Mouse (Mus musculus) lung, embryonic 16.5 days (tissue): ENCODE measurements at regions not wholly inside any gene's neighbourhood (a gene's known extent, or its start where the extent isn't known, plus 50 kb on each side); places are given as distances from the start of the nearest gene placed in this dataset.

Experiments
- ATAC-seq: fragments of 200-750 bp; cut with Nextera tagmentation; 2 replicates; pipeline ENCODE4 v1.8.0; 2017; ENCODE audit warnings: low read depth, mild to moderate bottlenecking, moderate library complexity
- H3K27ac ChIP-seq: fragments of 300-500 bp; sonication (generic); 2 replicates; pipeline ENCODE4 v1.5.1; 2014; ENCODE audit warnings: mild to moderate bottlenecking, control low read depth, low read length
- H3K27me3 ChIP-seq: fragments of 300-500 bp; sonication (generic); 2 replicates; pipeline ENCODE4 v1.6.1; 2014; ENCODE audit warnings: low read depth, low read length, mixed read lengths; ENCODE audit not compliant: control insufficient read depth, insufficient read depth
- H3K36me3 ChIP-seq: fragments of 300-500 bp; sonication (generic); 2 replicates; pipeline ENCODE4 v1.6.1; 2014; ENCODE audit warnings: low read length; ENCODE audit not compliant: control insufficient read depth, insufficient read depth
- H3K4me1 ChIP-seq: fragments of 300-500 bp; sonication (generic); replicated peaks from 2 replicates; pipeline ENCODE4 v1.6.1; 2014; ENCODE audit warnings: low read length, mixed read lengths; ENCODE audit not compliant: control insufficient read depth, insufficient read depth
- H3K4me2 ChIP-seq: fragments of 300-500 bp; sonication (generic); 2 replicates; pipeline ENCODE4 v1.6.1; 2014; ENCODE audit warnings: low read depth, low read length, control low read depth
- H3K4me3 ChIP-seq: fragments of 300-500 bp; sonication (generic); 2 replicates; pipeline ENCODE4 v1.5.1; 2014; ENCODE audit warnings: mild to moderate bottlenecking, low read length, control low read depth
- H3K9ac ChIP-seq: fragments of 300-500 bp; sonication (generic); 2 replicates; pipeline ENCODE4 v1.6.1; 2014; ENCODE audit warnings: low read length, control low read depth
- H3K9me3 ChIP-seq: fragments of 300-500 bp; sonication (generic); 2 replicates; pipeline ENCODE4 v1.6.1; 2016; ENCODE audit warnings: low read length; ENCODE audit not compliant: control insufficient read depth
- WGBS: fragments of 180-500 bp; shearing (Covaris S2); extraction: QIAGEN DNeasy Blood & Tissue Kit; methylation state at CpG from one replicate; pipeline ENCODE4 v1.1.7; 2014; 5-methylcytosine and 5-hydroxymethylcytosine counted together

- no peak overlapping the region for H3K4me3 ChIP-seq
- H3K4me1 ChIP-seq = no peaks in the 10 kb centered on the region
- no peak overlapping the region for H3K9ac ChIP-seq
- H3K9me3 ChIP-seq = no peaks in the 10 kb centered on the region; the same call in 1 of the 2 replicates
- 41% methylated on average over 7 of the region's 7 CpGs for WGBS
- H3K36me3 ChIP-seq = no peaks in the 10 kb centered on the region
- H3K27ac ChIP-seq = no peak overlapping the region
- H3K4me2 ChIP-seq = no peak overlapping the region
- no peak for ATAC-seq
- no peaks in the 10 kb centered on the region for H3K27me3 ChIP-seq
Observed at GRCm38 (mm10) chr5:106082891-106083290, 206.5 kb downstream of the Zfp326 start.

GRCm38 (mm10) chr5:106067124-106067551 lies 190.8 kb downstream of the Zfp326 start:
- Histone ChIP-seq H3K27me3 (no peaks in the 10 kb centered on the region), H3K36me3 (no peaks in the 10 kb centered on the region), H3K4me3 (no peak overlapping the region), H3K9ac (no peak overlapping the region), H3K27ac (no peak overlapping the region), H3K4me2 (no peak overlapping the region), H3K4me1 (no peaks in the 10 kb centered on the region), H3K9me3 (peaks cover 5% of the 10 kb centered on the region; the same call in 1 of the 2 replicates)
- ATAC-seq = no peak
- 82% methylated on average over 9 of the region's 9 CpGs for WGBS

- H3K27me3 ChIP-seq = no peaks in the 10 kb centered on the region
- H3K9me3 ChIP-seq = peaks cover 5% of the 10 kb centered on the region; the same call in 1 of the 2 replicates
- ATAC-seq = no peak
- H3K4me2 ChIP-seq = no peak overlapping the region
- no peaks in the 10 kb centered on the region for H3K4me1 ChIP-seq
- no peak overlapping the region for H3K4me3 ChIP-seq
- H3K27ac ChIP-seq = no peak overlapping the region
- no peak overlapping the region for H3K9ac ChIP-seq
- H3K36me3 ChIP-seq = no peaks in the 10 kb centered on the region
Observed at GRCm38 (mm10) chr5:106066706-106067105, 190.3 kb downstream of the Zfp326 start.

GRCm38 (mm10) chr5:106064366-106064765 lies 188.0 kb downstream of the Zfp326 start:
- Histone ChIP-seq H3K9ac (no peak overlapping the region), H3K4me2 (no peak overlapping the region), H3K36me3 (no peaks in the 10 kb centered on the region), H3K27me3 (no peaks in the 10 kb centered on the region), H3K4me1 (no peaks in the 10 kb centered on the region), H3K4me3 (no peak overlapping the region), H3K27ac (no peak overlapping the region), H3K9me3 (peaks cover 5% of the 10 kb centered on the region; the same call in 1 of the 2 replicates)
- no peak for ATAC-seq
- 81% methylated on average over 7 of the region's 7 CpGs for WGBS

- 82% methylated on average over 6 of the region's 6 CpGs for WGBS
- H3K9me3 ChIP-seq = peaks cover 5% of the 10 kb centered on the region; the same call in 1 of the 2 replicates
- H3K9ac ChIP-seq = no peak overlapping the region
- no peaks in the 10 kb centered on the region for H3K36me3 ChIP-seq
- no peak overlapping the region for H3K4me3 ChIP-seq
- no peaks in the 10 kb centered on the region for H3K4me1 ChIP-seq
- ATAC-seq = no peak
- H3K27me3 ChIP-seq = no peaks in the 10 kb centered on the region
- H3K27ac ChIP-seq = no peak overlapping the region
- H3K4me2 ChIP-seq = no peak overlapping the region
Observed at GRCm38 (mm10) chr5:106062926-106063325, 186.6 kb downstream of the Zfp326 start.

GRCm38 (mm10) chr5:106056631-106057030 lies 180.3 kb downstream of the Zfp326 start:
- Histone ChIP-seq H3K4me2 (no peak overlapping the region), H3K9me3 (no peaks in the 10 kb centered on the region), H3K9ac (no peak overlapping the region), H3K36me3 (no peaks in the 10 kb centered on the region), H3K4me1 (no peaks in the 10 kb centered on the region), H3K4me3 (no peak overlapping the region), H3K27ac (no peak overlapping the region), H3K27me3 (no peaks in the 10 kb centered on the region)
- no peak for ATAC-seq
- 5% methylated on average over 9 of the region's 9 CpGs for WGBS

- Histone ChIP-seq H3K9me3 (no peaks in the 10 kb centered on the region), H3K27ac (no peak overlapping the region), H3K4me3 (no peak overlapping the region), H3K4me1 (no peaks in the 10 kb centered on the region), H3K36me3 (no peaks in the 10 kb centered on the region), H3K4me2 (no peak overlapping the region), H3K27me3 (no peaks in the 10 kb centered on the region), H3K9ac (no peak overlapping the region)
- no peak for ATAC-seq
- WGBS = 32% methylated on average over 8 of the region's 8 CpGs
Observed at GRCm38 (mm10) chr5:106055221-106055620, 178.9 kb downstream of the Zfp326 start.

GRCm38 (mm10) chr5:106051026-106051425 lies 174.7 kb downstream of the Zfp326 start:
- H3K9ac ChIP-seq = no peak overlapping the region
- H3K4me1 ChIP-seq = no peaks in the 10 kb centered on the region
- no peak overlapping the region for H3K27ac ChIP-seq
- WGBS = 81% methylated on average over 8 of the region's 8 CpGs
- H3K9me3 ChIP-seq = no peaks in the 10 kb centered on the region
- no peak overlapping the region for H3K4me2 ChIP-seq
- H3K4me3 ChIP-seq = no peak overlapping the region
- ATAC-seq = no peak
- no peaks in the 10 kb centered on the region for H3K27me3 ChIP-seq
- H3K36me3 ChIP-seq = no peaks in the 10 kb centered on the region

GRCm38 (mm10) chr5:106044878-106045585 lies 168.7 kb downstream of the Zfp326 start:
- no peak overlapping the region for H3K4me3 ChIP-seq
- H3K27me3 ChIP-seq = no peaks in the 10 kb centered on the region
- WGBS = 67% methylated on average over 12 of the region's 12 CpGs
- no peaks in the 10 kb centered on the region for H3K4me1 ChIP-seq
- H3K9ac ChIP-seq = no peak overlapping the region
- no peak overlapping the region for H3K4me2 ChIP-seq
- H3K36me3 ChIP-seq = no peaks in the 10 kb centered on the region
- H3K9me3 ChIP-seq = no peaks in the 10 kb centered on the region
- no peak for ATAC-seq
- no peak overlapping the region for H3K27ac ChIP-seq
